Mouse (Mus musculus) liver, embryonic 15.5 days (tissue): ENCODE data around the gene Pola1. TPM values are rescaled to one million over a fixed set of nuclear protein-coding genes. Genes with fewer than 3 reads are reported as not detected.
"Not testable (repeated sequence)": the region's sequence is repeated elsewhere in the genome, so short reads cannot be mapped to it uniquely, and the experiment has no call there.

Experiments used
- ATAC-seq: fragments of 200-750 bp; cut with Nextera tagmentation; 2 replicates; pipeline ENCODE4 v1.8.0; 2017; ENCODE audit warnings: moderate number of reproducible peaks, mild to moderate bottlenecking, moderate library complexity; ENCODE audit not compliant: insufficient read depth
- H3K27ac ChIP-seq: fragments of 300-500 bp; sonication (generic); replicated peaks from 2 replicates; pipeline ENCODE4 v1.5.1; 2015; ENCODE audit warnings: mild to moderate bottlenecking, inconsistent platforms
- H3K27me3 ChIP-seq: fragments of 300-500 bp; sonication (generic); 2 replicates; pipeline ENCODE4 v1.6.1; 2015; ENCODE audit warnings: mild to moderate bottlenecking, inconsistent platforms
- H3K36me3 ChIP-seq: fragments of 300-500 bp; sonication (generic); replicated peaks from 2 replicates; pipeline ENCODE4 v1.6.1; 2015; ENCODE audit warnings: moderate library complexity, mild to moderate bottlenecking, inconsistent platforms
- H3K4me1 ChIP-seq: fragments of 300-500 bp; sonication (generic); replicated peaks from 2 replicates; pipeline ENCODE4 v1.6.1; 2015; ENCODE audit warnings: inconsistent platforms
- H3K4me2 ChIP-seq: fragments of 300-500 bp; sonication (generic); 2 replicates; pipeline ENCODE4 v1.6.1; 2015; ENCODE audit warnings: moderate library complexity, mild to moderate bottlenecking, inconsistent platforms
- H3K4me3 ChIP-seq: fragments of 300-500 bp; sonication (generic); replicated peaks from 2 replicates; pipeline ENCODE4 v1.5.1; 2015; ENCODE audit warnings: mild to moderate bottlenecking, inconsistent platforms
- H3K9ac ChIP-seq: fragments of 300-500 bp; sonication (generic); 2 replicates; pipeline ENCODE4 v1.6.1; 2015; ENCODE audit warnings: moderate library complexity, mild to moderate bottlenecking, inconsistent platforms
- H3K9me3 ChIP-seq: fragments of 300-500 bp; sonication (generic); replicated peaks from 2 replicates; pipeline ENCODE4 v1.6.1; 2016; ENCODE audit warnings: inconsistent platforms
- WGBS: fragments of 180-500 bp; shearing (Covaris S2); methylation state at CpG from one replicate; pipeline ENCODE4 v1.1.7; 2015; ENCODE audit warnings: mixed read lengths; ENCODE audit not compliant: insufficient replicate concordance; 5-methylcytosine and 5-hydroxymethylcytosine counted together
- polyA plus RNA-seq: library from polyadenylated mRNA; unstranded; fragments of >200 nt; fragmentation: Nextera tagmentation; extraction: Ambion mirVana; gene quantifications from 2 replicates; pipeline ENCODE4 v1.2.1, GENCODE M21; 2015

The Pola1 gene
- polyA plus RNA-seq, 1 experiment from 2014 or later: 14.4 TPM

- no peak overlapping the region for H3K4me3 ChIP-seq
- WGBS: 75% methylated on average over 9 of the region's 9 CpGs
- no peaks in the 10 kb centered on the region for H3K27me3 ChIP-seq
- no peak overlapping the region for H3K27ac ChIP-seq
- no peaks in the 10 kb centered on the region for H3K4me1 ChIP-seq
- H3K9ac ChIP-seq: no peak overlapping the region
- no peak overlapping the region for H3K4me2 ChIP-seq
- no peak for ATAC-seq
- no peaks in the 10 kb centered on the region for H3K36me3 ChIP-seq
- H3K9me3 ChIP-seq: no peaks in the 10 kb centered on the region
These were observed 202.8 kb downstream of the Pola1 start for GRCm38 (mm10) chrX:93428956-93429737.

DNA sequence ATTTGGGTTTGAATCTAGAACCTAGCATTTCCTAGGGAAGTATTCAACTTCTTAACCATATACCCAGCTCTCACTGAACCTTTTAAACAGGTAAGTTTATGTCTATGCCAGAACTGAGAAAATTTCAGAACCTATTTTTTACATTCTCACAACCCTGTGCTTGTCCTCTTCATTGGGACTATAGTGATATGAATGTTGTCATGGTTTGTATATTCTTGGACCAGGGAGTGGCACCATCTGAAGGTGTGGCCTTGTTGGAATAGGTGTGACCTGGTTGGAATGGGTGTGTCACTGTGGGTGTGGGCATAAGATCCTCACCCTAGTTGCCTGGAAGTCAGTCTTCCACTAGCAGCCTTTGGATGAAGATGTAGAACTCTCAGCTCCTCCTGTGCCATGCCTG lies 231.1 kb downstream of the Pola1 start:
- ATAC-seq: 0 out of 2 replicates have a peak, but pooled peaks have one; percentile 18
- not testable (repeated sequence) for H3K27ac ChIP-seq, H3K36me3 ChIP-seq, H3K9ac ChIP-seq, H3K9me3 ChIP-seq, H3K27me3 ChIP-seq, H3K4me2 ChIP-seq, H3K4me3 ChIP-seq
- H3K4me1 ChIP-seq: peaks cover 12% of the 10 kb centered on the region; the same call in 1 of the 2 replicates

DNA sequence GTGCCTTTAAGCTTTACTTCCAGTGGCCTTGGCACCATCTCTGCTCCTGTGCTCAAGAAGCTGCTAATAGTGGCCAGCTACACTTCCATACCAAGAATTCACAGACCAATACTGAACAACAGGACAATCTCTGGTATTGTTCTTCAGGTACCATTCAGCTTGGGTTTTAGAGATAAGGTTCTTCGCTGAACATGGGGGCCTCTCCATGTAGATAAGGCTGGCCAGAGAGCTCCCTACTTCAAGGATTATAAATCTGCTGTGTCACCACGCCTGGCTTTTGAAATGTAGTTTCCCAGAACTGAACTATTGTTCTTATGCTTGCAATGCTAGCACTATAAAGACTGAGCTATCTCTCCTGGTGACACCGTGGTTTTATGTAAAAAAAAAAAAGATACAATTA lies 234.9 kb downstream of the Pola1 start:
- H3K27ac ChIP-seq: no peak overlapping the region
- H3K9ac ChIP-seq: no peak overlapping the region
- H3K4me1 ChIP-seq: peaks cover 12% of the 10 kb centered on the region; the same call in 1 of the 2 replicates
- H3K4me2 ChIP-seq: no peak overlapping the region
- no peak overlapping the region for H3K4me3 ChIP-seq
- WGBS: 28% methylated on average over 3 of the region's 3 CpGs
- H3K9me3 ChIP-seq: no peaks in the 10 kb centered on the region
- H3K27me3 ChIP-seq: no peaks in the 10 kb centered on the region
- peak; percentile 63 for ATAC-seq
- no peaks in the 10 kb centered on the region for H3K36me3 ChIP-seq

DNA sequence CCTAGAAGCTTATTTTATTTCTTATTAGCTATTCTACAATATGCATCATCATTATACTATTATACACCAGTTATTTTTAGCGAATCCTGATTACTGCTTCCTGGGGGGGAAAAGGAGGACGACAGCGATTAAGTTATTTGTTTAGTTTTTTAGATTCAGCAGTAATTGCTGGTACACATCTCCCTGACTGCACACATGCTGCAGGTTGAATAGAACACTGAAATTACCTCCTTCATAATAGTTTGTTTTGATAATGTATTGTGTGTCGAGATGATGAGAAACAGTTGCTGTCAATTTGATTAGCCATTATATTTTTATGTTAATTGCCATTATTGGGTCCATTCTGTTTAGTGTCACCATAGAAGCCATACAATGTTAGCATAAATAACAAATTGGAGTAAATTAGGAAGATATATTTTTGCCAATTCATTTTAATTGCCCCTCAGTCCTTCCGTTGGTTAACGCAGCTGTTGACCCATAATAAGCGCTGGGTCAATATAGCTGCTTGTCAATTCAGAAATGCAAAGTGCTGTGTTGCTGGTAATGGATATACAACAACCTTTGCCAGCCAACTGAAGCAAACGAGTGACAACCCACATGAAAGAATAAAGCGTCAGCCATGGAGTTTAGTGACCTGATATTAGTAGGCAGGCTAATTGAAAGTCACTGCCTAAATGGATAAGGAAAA lies 254.5 kb downstream of the Pola1 start:
- WGBS: 80% methylated on average over 9 of the region's 9 CpGs
- Histone ChIP-seq H3K4me2 (no peak overlapping the region), H3K4me3 (no peak overlapping the region)

GRCm38 (mm10) chrX:93373503-93373902 lies 258.5 kb downstream of the Pola1 start:
- Histone ChIP-seq H3K9me3 (no peaks in the 10 kb centered on the region), H3K36me3 (no peaks in the 10 kb centered on the region), H3K9ac (no peak overlapping the region), H3K4me3 (no peak overlapping the region), H3K4me2 (no peak overlapping the region), H3K27me3 (no peaks in the 10 kb centered on the region), H3K27ac (no peak overlapping the region), H3K4me1 (no peaks in the 10 kb centered on the region)
- WGBS: 40% methylated on average over 1 of the region's 1 CpGs
- ATAC-seq: no peak

More for the DNA sequence above, 254.5 kb downstream of the Pola1 start:
- H3K9ac ChIP-seq: no peak overlapping the region
- no peaks in the 10 kb centered on the region for H3K36me3 ChIP-seq
- no peaks in the 10 kb centered on the region for H3K27me3 ChIP-seq
- no peaks in the 10 kb centered on the region for H3K4me1 ChIP-seq
- H3K9me3 ChIP-seq: no peaks in the 10 kb centered on the region
- no peak for ATAC-seq
- H3K27ac ChIP-seq: no peak overlapping the region

GRCm38 (mm10) chrX:93369708-93370107 lies 262.2 kb downstream of the Pola1 start:
- WGBS: 62% methylated on average over 1 of the region's 1 CpGs
- ATAC-seq: no peak
- Histone ChIP-seq H3K27ac (no peak overlapping the region), H3K9me3 (no peaks in the 10 kb centered on the region), H3K4me3 (no peak overlapping the region), H3K4me2 (no peak overlapping the region), H3K27me3 (no peaks in the 10 kb centered on the region), H3K9ac (no peak overlapping the region), H3K36me3 (no peaks in the 10 kb centered on the region), H3K4me1 (no peaks in the 10 kb centered on the region)

DNA sequence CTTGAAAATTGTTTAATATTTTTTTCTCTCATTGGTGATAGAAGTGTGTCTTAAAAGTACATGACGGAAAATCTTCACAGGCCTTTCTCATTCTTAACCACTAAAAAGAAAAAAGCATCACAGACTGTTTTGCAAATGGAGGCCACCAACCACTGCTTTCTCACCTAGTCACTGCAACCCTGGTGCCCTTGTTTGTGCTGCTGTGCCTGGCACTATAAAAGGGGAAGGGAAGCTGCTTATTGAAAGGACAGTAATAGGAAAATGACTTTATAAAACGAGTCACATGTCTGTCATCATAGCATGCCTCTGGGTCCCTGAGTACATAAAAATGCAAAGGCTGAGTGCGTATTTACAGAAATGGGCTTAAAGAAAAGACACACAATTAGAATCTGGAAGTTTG lies 263.7 kb downstream of the Pola1 start:
- no peaks in the 10 kb centered on the region for H3K36me3 ChIP-seq
- no peaks in the 10 kb centered on the region for H3K4me1 ChIP-seq
- H3K27me3 ChIP-seq: no peaks in the 10 kb centered on the region
- no peaks in the 10 kb centered on the region for H3K9me3 ChIP-seq
- no peak overlapping the region for H3K4me3 ChIP-seq
- no peak overlapping the region for H3K9ac ChIP-seq
- WGBS: 73% methylated on average over 3 of the region's 3 CpGs
- no peak overlapping the region for H3K4me2 ChIP-seq
- no peak overlapping the region for H3K27ac ChIP-seq
- no peak for ATAC-seq

GRCm38 (mm10) chrX:93321336-93321735 lies 310.6 kb downstream of the Pola1 start:
- Histone ChIP-seq H3K27me3 (no peaks in the 10 kb centered on the region), H3K9ac (no peak overlapping the region), H3K4me2 (no peak overlapping the region), H3K4me1 (no peaks in the 10 kb centered on the region), H3K36me3 (no peaks in the 10 kb centered on the region), H3K27ac (no peak overlapping the region), H3K4me3 (no peak overlapping the region), H3K9me3 (no peaks in the 10 kb centered on the region)
- no peak for ATAC-seq
- 66% methylated on average over 1 of the region's 1 CpGs for WGBS

GRCm38 (mm10) chrX:93319979-93320378 lies 312.0 kb downstream of the Pola1 start:
- H3K4me1 ChIP-seq: no peaks in the 10 kb centered on the region
- no peak overlapping the region for H3K4me2 ChIP-seq
- no peak overlapping the region for H3K4me3 ChIP-seq
- 30% methylated on average over 2 of the region's 2 CpGs for WGBS
- H3K9ac ChIP-seq: no peak overlapping the region
- H3K27ac ChIP-seq: no peak overlapping the region
- H3K27me3 ChIP-seq: no peaks in the 10 kb centered on the region
- ATAC-seq: no peak
- H3K36me3 ChIP-seq: no peaks in the 10 kb centered on the region
- H3K9me3 ChIP-seq: no peaks in the 10 kb centered on the region

- Histone ChIP-seq H3K4me2 (no peak overlapping the region), H3K4me3 (no peak overlapping the region), H3K9ac (no peak overlapping the region), H3K27ac (no peak overlapping the region), H3K4me1 (no peaks in the 10 kb centered on the region), H3K27me3 (no peaks in the 10 kb centered on the region), H3K9me3 (no peaks in the 10 kb centered on the region), H3K36me3 (no peaks in the 10 kb centered on the region)
- WGBS: 66% methylated on average over 4 of the region's 4 CpGs
- no peak for ATAC-seq
These were observed 314.4 kb downstream of the Pola1 start for GRCm38 (mm10) chrX:93317577-93317976.

- H3K9ac ChIP-seq: no peak overlapping the region
- H3K27ac ChIP-seq: no peak overlapping the region
- H3K4me1 ChIP-seq: no peaks in the 10 kb centered on the region
- WGBS: 75% methylated on average over 7 of the region's 7 CpGs
- H3K4me2 ChIP-seq: no peak overlapping the region
- peaks cover 31% of the 10 kb centered on the region for H3K27me3 ChIP-seq
- no peaks in the 10 kb centered on the region for H3K9me3 ChIP-seq
- no peak overlapping the region for H3K4me3 ChIP-seq
- no peaks in the 10 kb centered on the region for H3K36me3 ChIP-seq
- ATAC-seq: no peak
These were observed 326.2 kb downstream of the Pola1 start for GRCm38 (mm10) chrX:93305780-93306179.
